Mouse (Mus musculus) hindbrain, embryonic 16.5 days (tissue): ENCODE results near the gene Cplx2. TPM values are rescaled to one million over a fixed set of nuclear protein-coding genes. Genes with fewer than 3 reads are reported as not detected.
A peak's percentile ranks its signal among the peaks of the same experiment; 100 is the strongest.

Source experiments
- ATAC-seq: fragments of 200-750 bp; cut with Nextera tagmentation; 2 replicates; pipeline ENCODE4 v1.8.0; 2017; ENCODE audit warnings: moderate TSS enrichment, moderate library complexity
- H3K27ac ChIP-seq: fragments of 300-500 bp; sonication (generic); 2 replicates; pipeline ENCODE4 v1.5.1; 2014; ENCODE audit warnings: low read depth, mild to moderate bottlenecking, control low read depth, low read length, moderate library complexity
- H3K27me3 ChIP-seq: fragments of 300-500 bp; sonication (generic); replicated peaks from 2 replicates; pipeline ENCODE4 v1.6.1; 2014; ENCODE audit warnings: low read length; ENCODE audit not compliant: control insufficient read depth, insufficient read depth
- H3K36me3 ChIP-seq: fragments of 300-500 bp; sonication (generic); 2 replicates; pipeline ENCODE4 v1.6.1; 2014; ENCODE audit warnings: mild to moderate bottlenecking, low read length, moderate library complexity, mixed read lengths; ENCODE audit not compliant: control insufficient read depth, insufficient read depth
- H3K4me1 ChIP-seq: fragments of 300-500 bp; sonication (generic); 2 replicates; pipeline ENCODE4 v1.6.1; 2014; ENCODE audit warnings: low read depth, low read length; ENCODE audit not compliant: control insufficient read depth, insufficient read depth
- H3K4me2 ChIP-seq: fragments of 300-500 bp; sonication (generic); 2 replicates; pipeline ENCODE4 v1.6.1; 2014; ENCODE audit warnings: mild to moderate bottlenecking, low read length, control low read depth, moderate library complexity
- H3K4me3 ChIP-seq: fragments of 300-500 bp; sonication (generic); 2 replicates; pipeline ENCODE4 v1.5.1; 2014; ENCODE audit warnings: mild to moderate bottlenecking, low read length, control low read depth, moderate library complexity
- H3K9ac ChIP-seq: fragments of 300-500 bp; sonication (generic); 2 replicates; pipeline ENCODE4 v1.6.1; 2014; ENCODE audit warnings: low read depth, mild to moderate bottlenecking, control low read depth, low read length, moderate library complexity
- H3K9me3 ChIP-seq: fragments of 300-500 bp; sonication (generic); 2 replicates; pipeline ENCODE4 v1.6.1; 2014; ENCODE audit warnings: mild to moderate bottlenecking, low read length, moderate library complexity; ENCODE audit not compliant: control insufficient read depth
- WGBS: fragments of 180-500 bp; shearing (Covaris S2); extraction: QIAGEN DNeasy Blood & Tissue Kit; methylation state at CpG from one replicate; pipeline ENCODE4 v1.1.7; 2014; 5-methylcytosine and 5-hydroxymethylcytosine counted together
- polyA plus RNA-seq: library from polyadenylated mRNA; unstranded; fragments of >200 nt; fragmentation: Nextera tagmentation; extraction: Ambion mirVana; gene quantifications from 2 replicates; pipeline ENCODE4 v1.2.1, GENCODE M21; 2015

The Cplx2 gene
- polyA plus RNA-seq, 1 experiment from 2014 or later = 41.9 TPM

DNA sequence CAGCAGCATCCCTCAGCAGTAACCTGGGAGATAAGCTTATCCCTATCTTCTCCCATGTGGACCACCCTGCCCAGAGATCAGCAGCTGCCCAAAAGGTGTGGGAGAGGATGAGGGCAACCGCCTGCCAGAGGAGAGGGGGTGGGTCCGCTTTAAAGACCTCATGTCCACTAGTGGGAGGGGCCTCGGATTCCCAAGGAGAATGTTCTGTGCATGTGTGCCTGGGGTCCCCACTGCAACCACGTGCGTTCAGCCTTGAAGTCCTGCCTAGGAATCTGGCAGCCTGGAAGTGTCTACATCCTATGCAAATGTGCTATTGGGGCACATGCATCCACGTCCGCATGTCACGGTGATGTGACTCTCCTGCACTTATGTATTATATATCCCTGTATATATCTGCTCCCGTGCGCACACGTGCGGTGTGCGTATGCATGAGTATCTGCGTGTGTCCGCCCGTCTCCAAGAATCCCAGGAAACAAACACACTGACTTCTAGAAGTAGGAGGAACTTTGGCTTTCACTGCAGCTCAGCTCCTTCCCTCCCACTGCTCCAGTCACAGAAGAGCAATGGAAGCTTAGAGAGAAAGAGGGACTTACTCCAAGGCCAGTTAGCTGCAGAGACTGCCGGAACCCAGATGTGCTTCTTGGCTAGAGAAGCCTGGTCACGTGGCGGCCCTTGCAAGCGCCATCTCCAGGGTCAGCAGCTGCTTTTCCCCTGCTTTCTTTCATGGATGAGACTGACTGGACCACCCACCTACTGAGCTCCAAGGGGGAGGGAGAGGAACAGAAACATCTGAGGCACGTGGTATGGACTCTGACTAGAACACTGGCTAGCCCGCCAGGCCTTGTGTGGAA, 39.1 kb upstream of the Cplx2 start:
- Histone ChIP-seq H3K27me3 (no peaks in the 10 kb centered on the region), H3K4me3 (no peak overlapping the region), H3K9me3 (no peaks in the 10 kb centered on the region), H3K36me3 (no peaks in the 10 kb centered on the region), H3K4me2 (no peak overlapping the region), H3K9ac (no peak overlapping the region; the same call in 1 of the 2 replicates), H3K27ac (no peak overlapping the region), H3K4me1 (peaks cover 25% of the 10 kb centered on the region)
- peak; percentile 62 for ATAC-seq
- 48% methylated on average over 22 of the region's 22 CpGs for WGBS

DNA sequence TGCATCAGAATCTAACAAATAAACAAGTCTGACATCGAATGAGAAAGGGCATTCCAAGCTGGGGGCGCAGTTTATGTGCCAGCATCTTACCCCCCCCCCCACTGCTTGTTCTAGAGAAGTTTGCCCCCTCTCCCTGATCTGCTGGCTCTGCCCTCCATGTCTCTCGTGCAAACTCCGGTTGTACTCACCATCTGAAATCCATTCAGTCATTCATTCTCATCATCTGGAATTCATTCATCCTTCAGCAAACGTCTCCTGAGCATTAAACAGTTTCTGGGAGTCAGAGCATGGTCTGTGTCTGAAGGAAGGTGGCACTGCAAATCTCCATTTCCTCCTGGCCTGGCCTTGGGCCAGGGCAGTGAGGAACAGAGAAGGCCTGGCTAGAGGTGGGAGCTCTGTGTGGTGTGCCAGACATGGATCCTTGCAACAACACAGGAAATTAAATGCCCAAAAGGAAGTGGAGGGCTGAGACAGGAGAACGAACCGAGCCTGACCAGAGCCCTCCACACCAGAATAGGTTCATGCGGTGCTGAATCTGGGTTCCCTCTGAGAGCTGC, 38.1 kb upstream of the Cplx2 start:
- Histone ChIP-seq H3K9me3 (no peaks in the 10 kb centered on the region), H3K4me1 (peaks cover 24% of the 10 kb centered on the region), H3K4me2 (no peak overlapping the region), H3K9ac (no peak overlapping the region), H3K27ac (no peak overlapping the region), H3K27me3 (no peaks in the 10 kb centered on the region), H3K36me3 (no peaks in the 10 kb centered on the region), H3K4me3 (no peak overlapping the region)
- ATAC-seq = no peak
- 75% methylated on average over 8 of the region's 8 CpGs for WGBS

DNA sequence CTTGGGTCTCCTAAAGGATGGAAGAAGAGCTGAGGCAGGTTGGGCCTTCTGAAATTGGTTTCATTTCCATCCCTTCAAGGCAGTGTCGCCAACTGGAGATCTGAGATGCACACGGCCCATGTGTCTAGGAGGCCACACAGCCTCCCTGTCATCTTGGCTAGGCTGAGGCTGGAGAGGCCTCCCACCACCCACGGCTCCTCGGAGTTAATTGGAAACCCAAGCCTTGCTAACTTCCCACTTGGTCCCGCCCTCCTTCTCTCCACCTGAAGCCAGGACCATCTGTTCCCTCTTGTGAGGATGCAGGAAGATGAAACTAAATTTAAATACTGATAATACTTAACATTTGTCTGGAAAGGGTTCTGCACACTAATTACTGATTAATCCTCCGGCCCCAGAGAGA, 34.1 kb upstream of the Cplx2 start:
- Histone ChIP-seq H3K36me3 (no peaks in the 10 kb centered on the region), H3K9me3 (no peaks in the 10 kb centered on the region), H3K4me3 (no peak overlapping the region), H3K4me2 (no peak overlapping the region), H3K27me3 (no peaks in the 10 kb centered on the region), H3K4me1 (peaks cover 5% of the 10 kb centered on the region; the same call in 1 of the 2 replicates), H3K27ac (no peak overlapping the region), H3K9ac (no peak overlapping the region)
- WGBS = 73% methylated on average over 6 of the region's 6 CpGs
- ATAC-seq = no peak

DNA sequence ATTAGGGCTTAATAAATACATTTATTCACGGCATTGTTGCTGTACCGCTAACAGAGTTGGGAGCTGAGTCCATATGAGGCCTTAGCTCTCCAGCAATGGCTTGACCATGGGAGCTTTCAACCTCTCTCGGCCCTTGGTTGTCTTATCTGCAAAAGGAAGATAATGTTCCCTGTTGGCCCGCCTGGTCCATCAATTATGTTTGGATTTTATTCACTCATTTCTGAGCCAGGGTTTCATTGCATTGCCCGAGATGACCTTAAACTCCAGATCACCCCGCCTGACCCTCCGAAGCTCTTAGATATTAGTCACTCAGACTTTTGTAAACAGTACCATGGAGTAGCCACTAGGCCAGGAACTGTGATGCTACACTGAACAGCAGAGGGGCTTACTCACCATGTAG, 33.6 kb upstream of the Cplx2 start:
- no peak overlapping the region for H3K27ac ChIP-seq
- peaks cover under 1% of the 10 kb centered on the region; the same call in 1 of the 2 replicates for H3K4me1 ChIP-seq
- H3K9me3 ChIP-seq = no peaks in the 10 kb centered on the region
- no peaks in the 10 kb centered on the region for H3K27me3 ChIP-seq
- H3K36me3 ChIP-seq = no peaks in the 10 kb centered on the region
- no peak overlapping the region for H3K4me3 ChIP-seq
- H3K4me2 ChIP-seq = no peak overlapping the region
- no peak overlapping the region for H3K9ac ChIP-seq
- ATAC-seq = no peak
- WGBS = 89% methylated on average over 7 of the region's 7 CpGs

DNA sequence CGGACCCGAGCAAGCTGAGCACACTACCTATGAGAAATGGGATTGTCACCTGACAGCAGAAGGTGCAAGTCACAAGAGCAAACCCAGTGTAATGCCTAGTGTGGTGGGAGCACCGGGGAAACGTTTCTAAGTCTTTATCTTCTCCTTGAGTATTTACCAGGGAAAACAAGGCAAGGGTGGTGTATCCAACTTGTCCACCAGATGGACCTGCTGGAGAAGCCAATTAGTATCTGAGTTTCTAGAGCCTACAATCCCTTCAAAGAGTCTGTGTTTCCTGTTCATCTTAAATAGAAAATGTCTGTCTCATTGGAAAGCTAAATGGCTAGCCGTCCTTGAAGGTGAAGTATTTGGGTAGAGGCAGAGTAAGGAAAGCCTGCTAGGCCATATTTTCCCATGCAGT, 32.3 kb upstream of the Cplx2 start:
- no peak for ATAC-seq
- Histone ChIP-seq H3K27me3 (no peaks in the 10 kb centered on the region), H3K4me2 (no peak overlapping the region), H3K9me3 (no peaks in the 10 kb centered on the region), H3K36me3 (no peaks in the 10 kb centered on the region), H3K27ac (no peak overlapping the region), H3K4me1 (no peaks in the 10 kb centered on the region), H3K4me3 (no peak overlapping the region), H3K9ac (no peak overlapping the region)
- WGBS = 88% methylated on average over 5 of the region's 5 CpGs

DNA sequence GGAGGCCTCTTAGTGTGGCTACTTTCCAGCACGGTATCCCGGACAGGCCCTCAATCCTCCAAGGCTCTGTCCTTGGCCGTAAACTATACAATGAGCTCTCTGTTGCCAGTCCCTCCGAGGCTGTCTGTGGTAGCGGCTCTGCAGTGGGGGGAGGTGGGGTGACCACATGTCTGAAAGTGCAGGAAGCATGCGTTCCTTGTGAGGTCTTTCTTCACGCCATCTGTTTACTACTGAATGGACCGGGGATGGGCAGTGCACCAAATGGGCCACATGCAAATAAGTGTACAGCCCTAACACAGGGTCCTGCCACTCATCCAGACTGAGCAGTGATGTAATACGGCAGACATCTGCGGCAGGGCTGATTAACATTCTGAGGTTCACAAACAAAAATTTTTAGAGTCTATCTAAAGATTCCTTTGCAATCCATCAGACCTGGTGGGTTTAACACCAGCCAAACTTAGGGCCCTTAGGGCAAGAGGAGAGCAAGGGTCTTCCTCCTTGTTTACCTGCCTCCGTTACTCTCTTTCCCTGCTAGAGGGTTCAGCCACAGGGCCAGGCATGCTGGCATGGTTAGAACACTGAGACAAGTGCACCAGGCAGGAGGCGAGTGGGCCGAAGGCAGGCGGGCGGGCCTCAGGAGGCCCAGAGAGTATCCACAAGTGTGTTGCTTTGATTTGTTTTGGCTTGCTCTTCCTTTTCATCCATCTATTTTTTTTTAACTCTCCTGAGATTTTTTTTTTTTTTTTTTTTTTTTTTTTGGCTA, 25.1 kb upstream of the Cplx2 start:
- Histone ChIP-seq H3K4me3 (no peak overlapping the region), H3K4me1 (no peaks in the 10 kb centered on the region; the same call in 1 of the 2 replicates), H3K9ac (no peak overlapping the region), H3K36me3 (no peaks in the 10 kb centered on the region), H3K4me2 (no peak overlapping the region), H3K9me3 (no peaks in the 10 kb centered on the region), H3K27me3 (no peaks in the 10 kb centered on the region), H3K27ac (no peak overlapping the region)
- ATAC-seq = peak; percentile 87
- WGBS = 38% methylated on average over 15 of the region's 15 CpGs

DNA sequence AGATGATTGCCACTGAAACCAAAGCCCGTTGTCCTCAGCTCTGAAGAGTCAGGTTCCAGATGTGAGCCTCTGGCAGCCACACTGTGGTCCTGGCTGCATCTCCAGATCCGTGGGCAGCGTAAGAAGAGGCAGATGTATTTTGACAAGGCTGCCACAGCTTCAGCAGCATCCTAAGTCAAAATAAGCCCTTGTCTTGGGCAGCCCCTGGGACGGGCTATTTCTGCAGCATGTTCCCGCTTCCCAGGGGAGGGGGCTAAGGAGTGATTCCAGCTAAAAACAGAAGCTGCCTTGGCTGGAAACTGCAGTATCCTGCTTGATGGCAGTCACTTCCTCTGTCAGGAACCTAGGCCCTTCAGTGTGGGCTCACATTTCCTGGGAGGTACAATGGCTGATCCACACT, 23.1 kb upstream of the Cplx2 start:
- Histone ChIP-seq H3K4me3 (no peak overlapping the region), H3K4me1 (no peaks in the 10 kb centered on the region; the same call in 1 of the 2 replicates), H3K9ac (no peak overlapping the region), H3K36me3 (no peaks in the 10 kb centered on the region), H3K27ac (no peak overlapping the region), H3K9me3 (no peaks in the 10 kb centered on the region), H3K4me2 (no peak overlapping the region), H3K27me3 (no peaks in the 10 kb centered on the region)
- 85% methylated on average over 5 of the region's 5 CpGs for WGBS
- ATAC-seq = no peak

DNA sequence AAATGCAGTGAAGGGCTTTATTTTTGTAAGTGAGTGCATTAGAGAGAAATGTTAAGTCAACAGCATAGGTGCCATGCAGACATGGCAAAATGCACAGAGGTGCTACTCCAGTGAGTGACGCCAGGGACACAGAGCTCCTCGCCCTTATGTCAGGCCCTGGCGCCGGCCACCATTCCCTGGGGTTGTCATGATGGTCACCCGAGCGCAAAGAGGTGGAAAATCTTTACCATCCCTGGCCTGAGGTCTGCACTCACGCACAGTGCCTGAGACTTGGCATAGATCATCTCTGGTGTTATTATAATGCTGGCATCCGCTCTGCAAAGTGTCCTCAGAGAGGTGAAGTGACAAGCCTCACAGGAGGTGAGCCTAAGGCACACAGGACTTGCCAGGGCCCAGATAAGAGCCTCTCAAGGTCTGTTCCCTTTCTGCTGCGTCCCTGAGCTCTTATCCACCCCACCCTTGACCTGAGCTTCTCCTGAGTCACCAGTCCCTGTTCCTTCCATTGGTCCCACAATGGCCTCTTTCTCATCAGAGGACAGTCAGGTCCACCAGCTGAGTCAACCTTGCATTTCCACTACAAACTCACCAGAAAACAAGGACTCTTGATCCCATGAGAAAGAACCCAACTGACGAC, 21.9 kb upstream of the Cplx2 start:
- Histone ChIP-seq H3K4me2 (no peak overlapping the region), H3K9me3 (no peaks in the 10 kb centered on the region), H3K27me3 (no peaks in the 10 kb centered on the region), H3K4me3 (no peak overlapping the region), H3K4me1 (no peaks in the 10 kb centered on the region; the same call in 1 of the 2 replicates), H3K27ac (no peak overlapping the region), H3K9ac (no peak overlapping the region), H3K36me3 (no peaks in the 10 kb centered on the region)
- WGBS = 91% methylated on average over 10 of the region's 10 CpGs
- no peak for ATAC-seq

DNA sequence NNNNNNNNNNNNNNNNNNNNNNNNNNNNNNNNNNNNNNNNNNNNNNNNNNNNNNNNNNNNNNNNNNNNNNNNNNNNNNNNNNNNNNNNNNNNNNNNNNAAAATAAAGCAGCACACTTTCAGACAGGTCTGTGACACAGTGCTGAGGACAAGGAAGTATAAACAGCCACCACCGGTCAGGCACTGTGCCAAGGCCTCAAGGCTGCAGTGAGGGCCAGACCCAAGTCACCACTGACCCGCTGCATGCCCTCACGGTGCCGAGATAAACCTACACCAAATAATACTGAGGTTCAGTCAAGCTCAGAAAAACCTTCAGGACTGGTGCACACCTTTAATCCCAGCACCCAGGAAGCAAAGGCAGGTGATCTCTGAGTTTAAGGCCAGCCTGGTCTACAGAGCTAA, 13.7 kb upstream of the Cplx2 start:
- no peak overlapping the region for H3K27ac ChIP-seq
- no peak overlapping the region for H3K4me3 ChIP-seq
- ATAC-seq = no peak
- H3K27me3 ChIP-seq = no peaks in the 10 kb centered on the region
- no peaks in the 10 kb centered on the region for H3K9me3 ChIP-seq
- H3K9ac ChIP-seq = no peak overlapping the region
- H3K4me2 ChIP-seq = no peak overlapping the region
- no peaks in the 10 kb centered on the region for H3K36me3 ChIP-seq
- H3K4me1 ChIP-seq = no peaks in the 10 kb centered on the region; the same call in 1 of the 2 replicates
- WGBS = 68% methylated on average over 4 of the region's 4 CpGs
